Mouse (Mus musculus): ENCODE results near the gene Shbg. TPM values are rescaled to one million over a fixed set of nuclear protein-coding genes. Genes with fewer than 3 reads are reported as not detected.

The Shbg gene
- total and polyA plus RNA-seq, 2 experiments, result 0.18 TPM; not detected in 1

GRCm38 (mm10) chr11:69605726-69606490 lies 11.8 kb downstream of the Shbg start, which contains the start of gene Atp1b2:
Atp1b2 (minus strand) TSS chr11:69605942.
- TF ChIP-seq POLR2A (IDR thresholded peaks at IDR 0.05; ENCODE audit: extremely low read depth, insufficient read depth, low read length) (0 out of 2 replicates have a peak, but pooled peaks have one; percentile 20), CTCF (IDR thresholded peaks at IDR 0.05; ENCODE audit: low read depth, low read length) (no peak)
- peaks cover 10% of the 10 kb centered on the region for H3K27me3 ChIP-seq (ENCODE audit: control insufficient read depth, insufficient read depth, low read length)
- H3K4me3 ChIP-seq (ENCODE audit: insufficient read depth, low read depth, low read length), result peak within 1 kb of the TSS; percentile 66
- no peaks in the 10 kb centered on the region for H3K36me3 ChIP-seq (ENCODE audit: control insufficient read depth, insufficient read depth, low read length)
- peak; percentile 52 for DNase-seq (ENCODE audit: extremely low read depth, low read depth, low spot score)
- H3K9ac ChIP-seq (ENCODE audit: low read depth, low read length), result peak within 1 kb of the TSS; percentile 28
- peaks cover 4% of the 10 kb centered on the region; the same call in 1 of the 2 replicates for H3K4me1 ChIP-seq (ENCODE audit: control insufficient read depth, insufficient read depth, low read length)
- 3% methylated on average over 32 of the region's 32 CpGs for WGBS
- no peaks in the 10 kb centered on the region for H3K79me2 ChIP-seq (ENCODE audit: control insufficient read depth, insufficient read depth, low read length)
- H3K27ac ChIP-seq (replicated peaks; ENCODE audit: insufficient read depth, low read depth, low read length), result no peak within 1 kb of the TSS

DNA sequence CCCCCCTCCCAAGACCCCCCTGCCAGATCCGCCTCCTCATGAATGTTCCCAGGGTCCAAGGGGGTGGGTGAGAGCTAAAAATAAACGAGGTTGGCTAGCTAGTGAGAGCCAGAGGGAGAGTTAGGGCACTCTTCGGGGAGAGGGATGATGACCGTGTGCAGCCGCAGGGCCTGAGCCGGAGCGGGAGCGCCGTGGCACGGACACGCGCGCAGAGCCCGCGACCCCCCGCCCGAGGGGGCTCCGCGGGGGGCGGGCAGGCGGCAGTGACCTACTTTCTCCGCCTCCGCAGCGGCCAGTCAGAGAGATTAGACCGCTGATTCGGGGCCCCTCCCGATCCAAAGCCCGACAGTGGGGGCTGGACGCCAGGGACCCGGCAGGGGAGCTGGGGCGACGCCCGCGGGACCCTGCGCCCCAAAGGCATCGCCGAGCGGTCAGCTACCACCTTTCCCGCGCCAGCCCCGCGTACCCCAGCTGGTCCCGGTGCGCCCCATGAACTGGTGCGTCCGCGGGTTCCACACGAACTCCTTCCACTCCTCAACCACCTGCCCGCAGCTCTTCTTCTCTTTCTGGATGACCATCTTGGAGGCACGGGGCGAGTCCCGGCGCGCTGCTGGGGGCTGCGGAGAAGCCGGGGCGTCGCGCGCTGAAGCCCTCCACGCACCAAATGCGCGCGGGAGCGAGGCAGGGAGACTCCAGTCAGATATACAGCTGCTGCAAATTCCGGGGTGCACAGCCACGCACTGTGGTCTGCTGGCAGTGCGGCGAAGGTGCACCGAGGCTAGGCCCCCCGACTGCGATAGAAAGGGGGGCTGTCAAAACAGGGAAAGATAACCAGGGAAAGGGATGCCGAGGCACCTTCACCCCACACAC lies 12.7 kb downstream of the Shbg start:
- 3% methylated on average over 71 of the region's 73 CpGs for WGBS
- H3K9ac ChIP-seq (ENCODE audit: low read depth, low read length), result peak overlapping the region; percentile 28
- H3K79me2 ChIP-seq (ENCODE audit: control insufficient read depth, insufficient read depth, low read length), result no peaks in the 10 kb centered on the region
- H3K4me1 ChIP-seq (ENCODE audit: control insufficient read depth, insufficient read depth, low read length), result peaks cover 4% of the 10 kb centered on the region; the same call in 1 of the 2 replicates
- H3K4me3 ChIP-seq (ENCODE audit: insufficient read depth, low read depth, low read length), result peak overlapping the region; percentile 66
- no peak overlapping the region for H3K27ac ChIP-seq (replicated peaks; ENCODE audit: insufficient read depth, low read depth, low read length)
- H3K27me3 ChIP-seq (ENCODE audit: control insufficient read depth, insufficient read depth, low read length), result peaks cover 10% of the 10 kb centered on the region
- DNase-seq (ENCODE audit: extremely low read depth, low read depth, low spot score), result no peak
- H3K36me3 ChIP-seq (ENCODE audit: control insufficient read depth, insufficient read depth, low read length), result no peaks in the 10 kb centered on the region
- TF ChIP-seq POLR2A (IDR thresholded peaks at IDR 0.05; ENCODE audit: extremely low read depth, insufficient read depth, low read length), result no peak
- TF ChIP-seq CTCF (IDR thresholded peaks at IDR 0.05; ENCODE audit: low read depth, low read length), result no peak

GRCm38 (mm10) chr11:69604347-69604746 lies 13.4 kb downstream of the Shbg start:
- no peak for DNase-seq (ENCODE audit: extremely low read depth, low read depth, low spot score)
- 84% methylated on average over 3 of the region's 3 CpGs for WGBS
- H3K4me3 ChIP-seq (ENCODE audit: insufficient read depth, low read depth, low read length), result no peak overlapping the region
- no peak overlapping the region for H3K9ac ChIP-seq (ENCODE audit: low read depth, low read length)
- H3K36me3 ChIP-seq (ENCODE audit: control insufficient read depth, insufficient read depth, low read length), result no peaks in the 10 kb centered on the region
- H3K27me3 ChIP-seq (ENCODE audit: control insufficient read depth, insufficient read depth, low read length), result peaks cover 10% of the 10 kb centered on the region
- no peak for TF ChIP-seq CTCF (IDR thresholded peaks at IDR 0.05; ENCODE audit: low read depth, low read length)
- no peak for TF ChIP-seq POLR2A (IDR thresholded peaks at IDR 0.05; ENCODE audit: extremely low read depth, insufficient read depth, low read length)
- H3K27ac ChIP-seq (replicated peaks; ENCODE audit: insufficient read depth, low read depth, low read length), result no peak overlapping the region
- H3K4me1 ChIP-seq (ENCODE audit: control insufficient read depth, insufficient read depth, low read length), result peaks cover 4% of the 10 kb centered on the region; the same call in 1 of the 2 replicates
- H3K79me2 ChIP-seq (ENCODE audit: control insufficient read depth, insufficient read depth, low read length), result no peaks in the 10 kb centered on the region

- Histone ChIP-seq H3K36me3 (ENCODE audit: control insufficient read depth, insufficient read depth, low read length) (no peaks in the 10 kb centered on the region), H3K79me2 (ENCODE audit: control insufficient read depth, insufficient read depth, low read length) (no peaks in the 10 kb centered on the region), H3K27ac (replicated peaks; ENCODE audit: insufficient read depth, low read depth, low read length) (no peak overlapping the region), H3K27me3 (ENCODE audit: control insufficient read depth, insufficient read depth, low read length) (peaks cover 10% of the 10 kb centered on the region), H3K4me3 (ENCODE audit: insufficient read depth, low read depth, low read length) (no peak overlapping the region), H3K4me1 (ENCODE audit: control insufficient read depth, insufficient read depth, low read length) (peaks cover 4% of the 10 kb centered on the region; the same call in 1 of the 2 replicates), H3K9ac (ENCODE audit: low read depth, low read length) (no peak overlapping the region)
- TF ChIP-seq CTCF (IDR thresholded peaks at IDR 0.05; ENCODE audit: low read depth, low read length), result no peak
- TF ChIP-seq POLR2A (IDR thresholded peaks at IDR 0.05; ENCODE audit: extremely low read depth, insufficient read depth, low read length), result no peak
- 84% methylated on average over 8 of the region's 8 CpGs for WGBS
- no peak for DNase-seq (ENCODE audit: extremely low read depth, low read depth, low spot score)
Observed at GRCm38 (mm10) chr11:69603516-69603915, 14.2 kb downstream of the Shbg start.

DNA sequence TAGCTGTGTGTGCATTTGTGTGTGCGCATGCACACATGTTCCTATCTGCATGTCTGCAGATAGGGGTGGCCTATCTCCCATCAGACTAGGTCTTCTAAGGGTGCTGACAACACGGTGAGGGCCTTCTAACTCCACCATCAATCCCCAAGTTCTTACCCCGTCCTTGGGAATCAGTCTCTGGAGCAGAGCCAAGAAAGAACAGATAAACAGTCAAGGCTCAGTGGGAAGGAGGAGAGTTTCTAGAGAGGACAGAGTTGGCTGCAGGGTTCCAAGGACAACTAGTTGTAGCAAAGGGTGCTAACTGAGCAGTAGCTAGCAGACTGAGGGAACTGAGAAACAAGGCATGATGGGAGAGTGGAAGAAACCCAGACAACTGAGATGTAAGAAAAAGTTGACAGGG lies 15.9 kb downstream of the Shbg start:
- DNase-seq (ENCODE audit: extremely low read depth, low read depth, low spot score), result no peak
- Histone ChIP-seq H3K27ac (replicated peaks; ENCODE audit: insufficient read depth, low read depth, low read length) (no peak overlapping the region), H3K79me2 (ENCODE audit: control insufficient read depth, insufficient read depth, low read length) (no peaks in the 10 kb centered on the region), H3K27me3 (ENCODE audit: control insufficient read depth, insufficient read depth, low read length) (peaks cover 10% of the 10 kb centered on the region), H3K4me3 (ENCODE audit: insufficient read depth, low read depth, low read length) (no peak overlapping the region), H3K4me1 (ENCODE audit: control insufficient read depth, insufficient read depth, low read length) (peaks cover 4% of the 10 kb centered on the region; the same call in 1 of the 2 replicates), H3K9ac (ENCODE audit: low read depth, low read length) (no peak overlapping the region), H3K36me3 (ENCODE audit: control insufficient read depth, insufficient read depth, low read length) (no peaks in the 10 kb centered on the region)
- 65% methylated on average over 3 of the region's 3 CpGs for WGBS
- no peak for TF ChIP-seq POLR2A (IDR thresholded peaks at IDR 0.05; ENCODE audit: extremely low read depth, insufficient read depth, low read length)
- no peak for TF ChIP-seq CTCF (IDR thresholded peaks at IDR 0.05; ENCODE audit: low read depth, low read length)

Measured in liver, adult 2 months (tissue).